Mouse (Mus musculus): ENCODE measurements around the gene Iqgap2. TPM values are rescaled to one million over a fixed set of nuclear protein-coding genes. Genes with fewer than 3 reads are reported as not detected.
A peak's percentile ranks its signal among the peaks of the same experiment; 100 is the strongest.

The Iqgap2 gene
- total RNA-seq, 2 experiments from 2014 or later: 91.9 to 143 TPM

DNA sequence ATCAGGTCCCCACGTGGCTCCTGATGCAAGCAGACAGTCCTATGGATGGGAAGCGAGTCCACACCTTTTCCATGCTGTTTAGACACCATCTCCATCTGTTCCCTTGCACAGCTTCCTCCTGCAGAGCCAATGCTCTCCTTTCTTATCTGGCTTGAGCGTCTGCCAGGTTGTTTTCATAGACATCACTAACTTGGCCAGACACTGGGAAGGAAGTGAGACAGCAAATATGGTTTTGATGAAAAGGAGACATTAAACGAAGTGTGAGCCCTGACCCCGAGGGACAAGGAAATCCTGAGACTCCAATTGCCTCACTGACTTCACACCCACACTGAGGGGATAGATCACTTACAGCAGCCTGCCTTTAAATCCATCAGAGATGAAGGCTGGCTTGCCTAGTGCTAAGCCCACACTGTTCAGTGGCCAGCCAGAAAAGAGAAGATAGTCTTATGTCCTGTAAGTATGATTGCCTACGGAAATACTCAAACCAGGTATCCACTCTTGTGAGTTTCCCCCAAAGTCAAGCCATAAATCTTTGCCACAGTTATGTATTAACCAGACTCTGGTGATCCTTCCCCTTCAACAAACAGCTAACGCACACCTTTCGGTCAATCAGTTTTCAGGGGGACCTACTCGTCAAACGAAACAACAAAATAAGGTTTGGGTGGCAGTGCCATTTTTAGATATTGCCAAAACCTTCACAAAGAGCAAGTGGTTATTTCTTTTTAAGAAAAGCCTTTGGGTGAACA lies 102.9 kb downstream of the Iqgap2 start:
- ATAC-seq (replicated peaks; ENCODE audit: poor library complexity, severe bottlenecking): peak; percentile 63

DNA sequence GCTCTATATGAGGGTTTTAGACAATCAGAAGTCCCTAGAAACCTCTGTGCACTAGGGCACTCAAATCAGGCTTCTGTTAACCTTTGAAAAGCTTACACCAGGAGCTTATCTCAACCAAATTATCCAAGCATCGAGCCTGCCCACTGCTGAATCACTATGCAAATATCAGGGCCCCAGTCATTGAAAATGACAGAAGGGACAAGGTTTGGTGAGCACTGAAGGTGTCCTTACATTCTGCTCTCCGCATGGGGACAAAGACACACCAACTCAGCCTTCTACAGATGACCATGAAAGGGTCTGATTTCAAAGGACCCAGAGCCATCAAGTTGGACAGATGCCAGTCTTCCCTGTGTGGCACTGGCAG lies 108.8 kb downstream of the Iqgap2 start:
- ATAC-seq (replicated peaks; ENCODE audit: poor library complexity, severe bottlenecking): no peak

DNA sequence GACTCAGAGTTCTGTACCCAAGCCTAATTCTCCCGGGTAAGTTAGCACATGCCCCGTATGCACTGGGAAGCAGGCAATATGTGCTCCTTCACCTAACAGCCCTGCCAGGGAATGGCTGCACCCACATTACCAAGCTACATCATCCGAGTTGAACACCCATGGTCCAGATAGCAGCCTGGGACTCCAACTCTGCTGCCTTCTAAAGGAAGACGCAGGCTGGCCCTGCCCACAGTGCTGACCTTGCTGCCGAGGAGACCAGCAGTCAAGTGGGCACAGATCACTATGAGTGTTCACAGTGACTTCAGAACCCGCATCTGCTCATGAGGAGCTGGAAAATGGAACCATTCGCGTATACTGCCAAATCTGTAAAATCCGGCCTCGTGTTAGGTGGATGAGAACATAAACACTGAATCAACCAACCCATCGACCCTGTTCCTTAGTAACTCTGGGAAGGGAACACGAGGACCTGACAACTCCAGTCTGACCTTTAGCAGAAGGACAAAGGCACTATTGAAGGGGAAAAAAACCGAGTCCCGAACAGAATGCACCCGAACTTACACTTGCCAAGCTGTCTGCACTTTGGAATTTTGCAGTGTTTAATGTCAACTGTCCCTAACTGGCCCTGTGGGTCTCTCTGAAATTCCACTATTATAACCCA lies 109.3 kb downstream of the Iqgap2 start:
- no peak for ATAC-seq (replicated peaks; ENCODE audit: poor library complexity, severe bottlenecking)

DNA sequence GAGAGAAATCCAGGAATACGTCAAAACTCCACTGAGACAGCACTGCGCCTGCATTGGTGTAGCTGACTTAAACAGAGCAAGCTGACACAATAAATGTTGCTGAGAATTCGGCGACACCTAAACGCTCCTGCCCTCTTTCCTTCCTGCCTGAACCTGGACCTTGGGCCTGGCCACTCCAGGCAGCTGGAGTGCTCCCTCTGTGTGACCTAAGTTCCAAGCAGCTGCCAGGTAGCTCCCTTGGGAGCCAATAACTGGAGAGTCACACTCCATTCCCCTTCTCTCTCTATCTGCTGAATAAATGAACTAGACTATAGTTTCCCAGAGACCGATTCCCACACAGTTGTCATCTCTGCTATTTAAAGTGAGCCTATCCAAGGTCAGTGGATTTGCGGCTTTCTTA lies 111.7 kb downstream of the Iqgap2 start:
- ATAC-seq (replicated peaks; ENCODE audit: poor library complexity, severe bottlenecking): no peak

DNA sequence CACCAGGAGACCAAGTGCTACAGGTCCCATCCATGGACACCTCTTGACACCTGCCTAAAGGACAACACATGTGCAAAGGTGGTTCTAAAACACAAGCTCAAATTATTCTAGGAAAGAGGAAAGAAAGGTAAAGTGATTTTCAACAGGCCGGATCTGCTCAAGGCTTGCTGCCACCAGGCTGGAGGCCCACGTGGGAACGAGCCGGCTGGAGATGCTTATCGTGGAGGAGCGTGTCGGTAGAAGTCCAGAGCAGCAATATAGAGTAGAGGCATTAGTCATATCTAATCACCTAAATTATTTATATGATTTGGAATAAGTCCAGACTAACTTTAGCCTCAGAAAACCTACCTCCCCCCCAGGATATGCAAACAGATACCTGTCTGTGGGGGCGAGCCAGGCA lies 112.5 kb downstream of the Iqgap2 start:
- no peak for ATAC-seq (replicated peaks; ENCODE audit: poor library complexity, severe bottlenecking)

DNA sequence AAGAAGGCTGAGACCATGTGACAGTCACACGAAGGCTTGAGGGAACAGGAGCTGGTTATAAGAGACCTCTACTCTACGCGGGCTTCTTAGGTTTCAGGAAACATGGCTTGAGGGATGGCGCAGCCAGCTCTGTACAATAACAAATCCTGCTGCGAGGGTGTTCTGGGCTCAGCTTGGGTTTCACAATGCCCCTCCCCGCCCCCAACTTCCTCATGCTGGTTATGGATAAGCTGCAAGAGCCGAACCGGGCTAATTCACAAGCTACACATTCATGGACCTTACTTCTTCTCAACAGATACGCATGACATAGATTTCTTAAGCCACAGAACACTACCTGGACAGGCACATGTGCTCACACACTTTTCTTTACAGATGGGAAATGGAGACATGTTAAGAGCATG lies 113.0 kb downstream of the Iqgap2 start:
- peak; percentile 87 for ATAC-seq (replicated peaks; ENCODE audit: poor library complexity, severe bottlenecking)

DNA sequence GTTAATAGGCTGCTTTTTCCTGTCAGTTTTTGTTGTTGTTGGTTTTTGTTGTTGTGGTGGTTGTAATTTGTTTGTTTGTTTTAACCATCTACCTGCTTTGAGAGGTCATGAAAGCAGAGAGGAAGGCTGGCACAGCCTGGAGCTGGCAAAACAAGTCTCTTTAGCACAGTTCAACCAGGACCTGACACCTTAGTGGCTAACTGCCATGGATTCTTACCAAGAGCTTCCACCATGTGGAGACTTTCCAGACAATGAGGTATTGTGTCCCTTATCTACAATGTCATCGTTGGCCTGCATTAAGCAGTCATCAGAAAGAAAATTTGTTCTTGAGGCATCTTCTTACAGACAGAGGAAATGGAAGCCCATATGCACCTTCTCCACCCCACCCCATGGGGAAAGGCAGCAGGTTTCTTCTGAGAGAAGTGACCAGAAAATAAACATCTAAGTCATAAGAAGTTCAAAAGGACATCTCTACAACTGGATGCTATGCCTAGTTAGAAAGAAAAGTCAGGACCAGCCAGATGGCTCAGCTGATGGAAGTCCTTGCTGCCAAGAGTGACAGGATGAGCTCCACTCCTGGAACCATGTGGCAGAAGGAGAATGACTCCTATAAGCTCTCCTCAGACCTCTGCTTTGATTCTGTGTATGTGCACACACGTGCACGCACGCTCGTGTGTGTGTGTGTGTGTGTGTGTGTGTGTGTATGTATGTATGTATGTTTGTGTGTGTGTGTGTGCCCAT lies 113.9 kb downstream of the Iqgap2 start:
- no peak for ATAC-seq (replicated peaks; ENCODE audit: poor library complexity, severe bottlenecking)

DNA sequence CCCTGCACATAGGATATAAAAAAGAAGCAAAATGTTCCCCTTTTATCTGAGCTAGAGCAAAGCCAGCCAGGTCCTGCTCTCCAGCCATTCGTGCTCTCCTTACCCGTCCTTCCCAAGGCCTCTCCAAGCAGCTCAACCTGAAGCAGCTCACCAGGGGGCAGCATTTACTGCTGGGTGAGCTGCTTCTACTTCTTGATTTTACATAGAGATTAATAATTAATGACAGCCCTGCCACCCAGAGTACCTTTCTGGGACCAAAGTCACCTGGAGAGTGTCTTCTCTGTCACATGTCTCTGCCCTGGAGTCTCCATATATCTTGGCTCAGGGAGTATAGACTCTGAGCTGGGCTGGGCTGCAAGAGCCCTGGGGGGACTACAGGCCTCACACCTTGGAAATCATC lies 114.5 kb downstream of the Iqgap2 start:
- peak; percentile 58 for ATAC-seq (replicated peaks; ENCODE audit: poor library complexity, severe bottlenecking)

DNA sequence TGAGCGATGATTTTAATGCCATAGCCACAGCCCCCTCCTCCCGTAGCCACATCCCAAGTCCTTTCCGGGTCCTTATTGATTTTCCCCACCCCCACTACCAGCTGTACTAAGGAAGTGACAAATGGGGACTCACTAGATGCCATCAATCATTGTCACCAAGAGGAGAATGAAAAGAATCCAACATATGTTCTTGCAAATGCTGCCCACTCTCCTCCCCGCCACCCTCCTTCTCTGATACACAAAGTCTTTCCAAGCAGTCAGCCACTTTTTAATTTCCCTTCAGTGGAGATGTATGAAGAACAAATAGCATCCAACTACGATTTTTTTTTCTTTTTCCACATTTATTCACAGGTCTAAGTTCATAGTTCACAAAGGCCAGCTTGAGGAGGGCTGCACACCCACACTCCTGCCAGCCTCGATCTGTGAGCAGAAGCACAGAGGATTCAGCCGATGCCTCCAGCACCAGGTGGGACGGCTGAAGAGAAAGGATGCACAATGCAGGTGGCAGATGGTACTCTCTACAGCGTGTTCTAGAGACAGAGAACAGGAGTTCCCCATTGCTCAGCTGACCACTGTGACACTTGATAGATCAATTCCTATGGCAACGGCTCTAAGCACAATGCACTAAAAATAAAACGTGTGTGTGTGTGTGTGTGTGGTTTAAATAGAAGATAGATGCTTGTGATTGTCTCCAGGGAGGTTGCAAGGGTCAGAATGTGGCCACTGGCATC lies 116.6 kb downstream of the Iqgap2 start:
- no peak for ATAC-seq (replicated peaks; ENCODE audit: poor library complexity, severe bottlenecking)

DNA sequence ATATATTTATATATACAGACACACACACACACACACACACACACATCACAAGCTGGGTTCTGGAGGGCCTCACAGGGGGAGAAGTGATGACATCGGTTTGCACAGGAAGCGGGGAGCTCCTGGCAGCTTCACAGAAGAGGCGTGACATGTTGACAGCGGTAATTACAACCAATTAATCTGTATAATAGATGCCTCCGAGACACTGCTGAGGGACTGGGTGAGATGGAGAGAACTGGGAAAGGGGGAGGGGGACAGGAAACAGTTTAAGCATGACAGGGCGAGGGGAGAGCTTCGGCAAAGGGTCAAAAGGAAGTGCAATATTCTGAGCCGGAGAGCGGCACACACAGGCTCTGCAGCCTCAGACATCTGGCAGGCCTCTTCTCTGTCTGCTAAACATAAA lies 126.7 kb downstream of the Iqgap2 start:
- ATAC-seq (replicated peaks; ENCODE audit: poor library complexity, severe bottlenecking): peak; percentile 93

DNA sequence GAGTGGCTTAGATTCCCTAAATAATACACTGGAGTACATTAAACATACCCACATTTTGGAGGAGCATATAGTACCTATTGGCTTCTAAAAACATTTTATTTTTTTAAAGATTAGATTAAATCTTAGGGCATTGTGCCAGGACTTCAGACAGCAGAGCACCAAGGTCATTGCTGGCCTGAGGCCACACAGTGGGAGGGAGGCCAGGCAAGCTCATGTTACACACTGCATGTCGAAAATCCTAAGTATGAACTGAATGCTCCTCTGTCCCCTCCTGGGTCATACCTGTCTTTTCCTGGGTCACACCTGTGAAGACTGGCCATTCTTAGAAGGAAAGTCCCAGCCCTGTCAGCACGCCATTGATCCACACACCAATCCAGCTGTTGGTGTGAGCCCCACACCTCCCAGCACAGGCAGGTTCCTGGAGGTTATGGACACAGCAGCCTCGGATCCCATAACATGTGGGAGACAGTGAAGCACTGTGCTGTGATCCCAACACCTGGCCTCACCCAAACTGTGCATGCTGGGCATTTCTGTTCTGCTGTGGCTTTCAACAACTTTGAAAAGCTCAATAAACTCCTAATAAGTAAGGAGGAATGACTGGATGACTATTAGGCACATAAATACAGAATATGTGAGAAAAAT lies 127.7 kb downstream of the Iqgap2 start:
- ATAC-seq (replicated peaks; ENCODE audit: poor library complexity, severe bottlenecking): no peak

DNA sequence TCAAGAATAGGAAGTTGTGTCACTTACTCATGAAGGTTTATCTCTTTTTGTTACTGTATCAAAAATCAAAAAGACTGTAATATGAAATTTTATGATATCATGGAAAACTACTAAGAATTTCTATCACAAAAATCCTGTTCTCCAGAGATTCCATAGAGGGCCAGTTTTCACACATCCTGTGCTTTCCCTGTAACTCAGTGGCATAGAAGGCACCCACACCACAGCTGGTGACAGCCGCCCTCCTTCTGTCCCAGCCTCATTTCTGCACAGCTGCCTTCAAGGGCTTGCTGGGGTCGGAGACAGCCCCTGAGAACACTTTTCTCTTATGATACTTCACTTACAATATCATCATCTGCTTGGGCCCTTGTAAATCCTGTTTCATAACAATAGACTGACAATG lies 131.9 kb downstream of the Iqgap2 start:
- ATAC-seq (replicated peaks; ENCODE audit: poor library complexity, severe bottlenecking): no peak

DNA sequence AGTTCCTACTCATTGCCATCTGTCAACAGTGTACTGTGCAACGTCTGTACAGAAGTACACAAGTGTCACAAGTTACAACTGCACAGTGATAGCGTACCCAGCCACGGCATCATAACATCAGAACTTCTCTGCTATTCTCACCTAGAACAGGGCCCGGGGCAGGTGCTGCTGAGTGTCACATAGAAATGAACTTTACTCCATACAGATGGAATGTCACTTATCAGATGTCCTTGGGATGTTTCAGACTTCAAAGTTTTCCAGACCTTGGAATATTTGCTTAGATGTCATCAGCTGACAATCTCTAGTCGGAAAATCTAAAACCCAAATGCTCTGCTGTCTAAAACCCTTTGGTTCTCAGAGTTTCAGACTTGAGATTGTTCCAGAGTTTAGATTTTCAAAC lies 137.4 kb downstream of the Iqgap2 start:
- ATAC-seq (replicated peaks; ENCODE audit: poor library complexity, severe bottlenecking): no peak

DNA sequence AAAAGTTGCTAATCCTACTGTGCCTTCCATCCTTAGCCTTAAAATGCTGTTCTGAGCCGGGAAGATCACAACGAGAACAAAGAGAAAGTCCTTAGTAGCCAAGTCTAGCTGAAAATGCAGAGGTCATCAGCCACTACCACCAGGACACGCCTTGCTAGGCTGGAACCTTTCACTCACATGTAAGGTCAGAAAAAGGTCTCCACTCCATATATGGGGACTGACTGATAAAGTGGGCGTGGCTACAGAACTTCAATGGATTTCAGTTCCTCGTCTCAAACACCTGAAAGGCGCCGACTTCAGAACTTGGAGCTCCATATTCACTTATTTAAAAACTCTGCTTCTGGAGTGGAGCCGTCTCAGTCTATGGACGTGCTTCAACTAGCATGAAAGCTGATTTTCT lies 139.3 kb downstream of the Iqgap2 start:
- no peak for ATAC-seq (replicated peaks; ENCODE audit: poor library complexity, severe bottlenecking)

DNA sequence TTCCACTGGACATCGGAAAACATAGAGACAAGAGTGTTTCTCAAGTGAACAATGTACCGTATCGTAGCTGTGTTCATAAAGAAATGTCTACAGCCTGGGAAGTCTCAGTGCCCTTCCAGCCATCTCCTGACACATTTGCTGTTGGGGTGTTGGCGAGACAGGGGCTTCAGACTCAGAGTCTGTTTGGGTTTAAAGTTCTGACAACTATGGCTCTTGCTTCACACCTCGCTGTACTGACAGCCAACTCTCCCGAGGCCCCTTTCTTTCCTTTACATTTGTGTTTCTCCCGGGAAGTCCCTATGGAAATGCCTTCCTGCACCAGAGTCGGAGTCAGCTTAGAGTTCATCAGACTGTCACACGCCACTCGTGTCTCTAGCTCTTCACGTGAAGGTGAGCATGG lies 144.2 kb downstream of the Iqgap2 start:
- ATAC-seq (replicated peaks; ENCODE audit: poor library complexity, severe bottlenecking): no peak

DNA sequence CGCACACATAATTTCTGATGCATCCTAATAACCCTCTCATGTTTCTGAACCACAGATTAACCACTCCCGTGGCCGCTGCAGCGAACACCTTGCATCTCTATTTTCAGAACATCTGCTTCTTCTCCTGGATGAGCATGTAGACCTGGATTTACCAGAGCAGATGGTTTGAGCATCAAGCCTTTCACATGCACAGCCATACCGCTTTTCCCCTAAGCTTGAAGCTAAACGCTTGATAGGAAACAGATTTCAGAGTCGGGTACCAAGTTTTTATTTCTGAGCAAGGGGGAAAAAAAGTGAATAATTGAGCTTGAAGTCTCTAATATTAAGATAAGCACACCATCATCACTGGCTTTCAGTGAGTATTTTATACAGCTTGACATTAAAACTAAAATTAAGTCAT lies 144.6 kb downstream of the Iqgap2 start:
- no peak for ATAC-seq (replicated peaks; ENCODE audit: poor library complexity, severe bottlenecking)

DNA sequence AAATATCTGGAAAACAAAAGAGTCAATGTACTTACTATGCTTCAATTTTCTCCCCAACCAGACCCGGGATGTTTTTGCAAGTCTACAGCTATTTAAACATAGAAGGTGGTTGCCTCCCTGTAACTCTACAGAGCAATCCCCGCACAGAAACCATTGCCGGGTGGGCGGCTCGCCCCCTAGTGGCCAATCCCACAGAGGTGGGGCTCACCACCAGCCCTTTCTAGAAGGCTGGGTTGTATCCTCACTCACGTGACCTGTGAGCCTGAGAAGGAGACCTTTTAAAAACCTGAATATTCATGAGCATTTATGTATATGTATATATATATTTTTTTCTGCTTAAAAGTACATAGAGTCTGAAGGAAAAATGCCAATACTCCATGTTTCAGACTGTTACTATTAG lies 145.2 kb downstream of the Iqgap2 start:
- ATAC-seq (replicated peaks; ENCODE audit: poor library complexity, severe bottlenecking): peak; percentile 84

DNA sequence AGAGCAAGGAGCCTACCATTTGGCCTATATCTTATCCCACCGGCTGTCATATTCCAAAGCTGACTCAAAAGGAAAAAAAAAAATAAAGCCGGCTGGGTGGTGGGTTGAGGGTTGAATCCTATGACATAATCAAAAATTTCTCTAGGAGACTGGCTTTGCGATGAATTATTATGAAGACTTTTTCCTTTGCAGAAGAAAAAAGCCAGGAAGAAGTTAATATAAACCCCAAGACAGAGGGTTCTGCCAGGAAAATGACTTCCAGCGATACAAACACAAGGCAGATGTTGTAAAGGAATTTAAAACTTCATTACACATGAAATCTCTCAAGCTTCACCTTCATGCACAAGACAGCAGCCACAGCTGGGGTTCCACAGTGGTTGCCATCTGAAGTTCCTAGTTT lies 146.3 kb downstream of the Iqgap2 start:
- ATAC-seq (replicated peaks; ENCODE audit: poor library complexity, severe bottlenecking): no peak

DNA sequence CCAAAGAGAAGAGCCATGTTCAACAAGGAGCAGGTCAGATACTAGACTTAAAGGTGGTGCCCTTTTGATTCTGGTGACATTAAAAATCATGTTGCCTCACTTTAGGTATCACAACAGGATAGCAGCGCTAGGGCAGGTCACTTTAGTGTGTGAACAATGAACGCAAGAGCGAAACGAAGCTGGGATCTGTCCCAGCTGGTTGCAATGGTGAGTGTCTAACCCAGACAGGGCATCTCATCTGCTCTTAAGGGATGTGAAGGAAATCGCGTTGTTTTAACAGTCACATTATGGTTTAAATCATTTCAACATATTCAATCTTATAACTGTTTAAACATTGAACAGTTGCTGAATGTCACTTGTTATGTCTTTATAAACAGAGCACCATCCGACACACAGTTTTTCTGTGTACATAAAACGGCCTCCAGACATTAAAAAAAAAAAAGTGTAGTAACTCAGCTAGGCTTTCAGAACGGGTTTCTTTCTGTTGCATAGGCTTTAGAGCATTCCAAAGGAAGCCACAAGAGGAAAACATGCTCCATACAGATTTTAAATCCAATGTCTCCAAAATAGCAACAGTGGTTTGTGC lies 148.7 kb downstream of the Iqgap2 start:
- no peak for ATAC-seq (replicated peaks; ENCODE audit: poor library complexity, severe bottlenecking)

All from granulocyte monocyte progenitor cell, adult 5-6 weeks (primary cell).